Mouse (Mus musculus): ENCODE measurements around the gene Krtap4-1. TPM values are rescaled to one million over a fixed set of nuclear protein-coding genes. Genes with fewer than 3 reads are reported as not detected.
A peak's percentile ranks its signal among the peaks of the same experiment; 100 is the strongest.
"Not testable (repeated sequence)": the region's sequence is repeated elsewhere in the genome, so short reads cannot be mapped to it uniquely, and the experiment has no call there.

The Krtap4-1 gene
- not detected for total RNA-seq (2021)

DNA sequence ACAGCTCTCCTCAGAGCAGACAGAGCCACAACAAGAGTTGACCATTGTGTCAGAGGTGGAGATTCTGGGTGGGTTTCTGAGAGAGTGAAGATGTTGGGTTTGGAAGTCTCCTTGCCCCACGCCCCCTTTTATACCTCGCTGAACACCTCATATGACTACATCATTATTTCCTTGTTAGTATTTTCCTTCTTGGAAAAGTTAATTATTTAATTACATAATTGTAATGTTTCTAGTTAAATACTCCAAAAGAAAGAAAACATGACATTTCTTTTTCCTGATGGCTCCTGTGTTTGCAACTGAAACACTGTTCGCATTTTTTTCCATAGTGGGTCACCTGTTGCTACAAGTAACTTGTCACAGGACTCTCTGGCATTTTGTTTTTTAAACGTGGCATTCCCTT, at the start of gene Krtap4-1:
Krtap4-1 (minus strand) TSS at position 101 of the 400 bp plus-strand sequence.
- intact Hi-C loops (cut with DNase I): no loop called here
- no peak for DNase-seq (ENCODE audit: low spot score in 2 of 2)

DNA sequence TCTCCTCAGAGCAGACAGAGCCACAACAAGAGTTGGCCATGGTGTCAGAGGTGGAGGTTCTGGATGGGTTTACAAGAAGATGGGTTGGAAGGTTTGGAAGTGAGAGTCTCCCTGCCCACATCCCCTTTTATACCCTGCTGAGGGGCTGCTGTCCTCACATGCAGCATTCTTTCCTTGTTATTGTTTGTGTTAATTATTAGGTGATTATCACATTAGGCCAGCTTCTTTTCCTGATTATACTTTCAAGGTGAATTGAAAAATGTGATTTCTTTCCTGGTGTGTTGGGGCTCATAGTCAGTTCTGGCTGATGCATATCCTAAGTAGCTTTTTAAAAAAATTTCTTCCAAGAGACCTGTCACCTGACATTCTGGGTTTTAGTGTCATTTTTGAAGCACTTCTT, 37.8 kb upstream of the Krtap4-1 start, which contains the start of gene Krtap4-6:
Krtap4-6 (minus strand) TSS at position 101 of the 400 bp plus-strand sequence.
- intact Hi-C loops (cut with DNase I): no loop called here
- no peak for DNase-seq (ENCODE audit: low spot score in 2 of 2)

GRCm38 (mm10) chr11:99662802-99663201, 34.8 kb upstream of the Krtap4-1 start:
- intact Hi-C loops (cut with DNase I): no loop called here
- DNase-seq (ENCODE audit: low spot score in 2 of 2): no peak

- intact Hi-C loops (cut with DNase I): no loop called here
- no peak for DNase-seq (ENCODE audit: low spot score in 2 of 2)
These were observed 31.2 kb upstream of the Krtap4-1 start for GRCm38 (mm10) chr11:99659256-99659655.

DNA sequence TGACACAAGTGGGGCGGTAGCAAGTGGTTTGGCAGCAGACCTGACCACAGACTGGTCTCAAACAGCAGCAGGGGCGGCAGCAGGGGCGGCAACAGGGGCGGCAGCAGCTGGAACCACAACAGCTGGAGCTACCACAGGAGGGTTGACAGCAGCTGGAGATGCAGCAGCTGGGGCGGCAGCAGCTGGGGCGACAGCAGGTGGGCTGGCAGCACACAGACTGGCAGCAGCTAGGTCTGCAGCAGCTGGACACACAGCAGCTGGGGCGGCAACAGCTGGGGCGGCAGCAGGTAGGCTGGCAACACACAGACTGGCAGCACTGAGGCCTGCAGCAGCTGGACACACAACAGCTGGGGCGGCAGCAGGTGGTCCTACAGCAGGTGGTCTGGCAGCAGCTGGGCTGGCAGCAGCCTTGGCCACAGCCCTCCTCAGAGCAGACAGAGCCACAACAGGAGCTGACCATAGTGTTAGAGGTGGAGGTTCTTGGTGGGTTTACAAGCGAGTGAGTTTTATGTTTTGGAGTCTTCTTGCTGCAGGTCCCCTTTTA, 30.5 kb upstream of the Krtap4-1 start, which contains the start of gene Gm11563:
Gm11563 (minus strand) TSS at position 494 of the 544 bp plus-strand sequence.
- intact Hi-C loops (cut with DNase I); DNase-seq (ENCODE audit: low spot score in 2 of 2): not testable (repeated sequence)

DNA sequence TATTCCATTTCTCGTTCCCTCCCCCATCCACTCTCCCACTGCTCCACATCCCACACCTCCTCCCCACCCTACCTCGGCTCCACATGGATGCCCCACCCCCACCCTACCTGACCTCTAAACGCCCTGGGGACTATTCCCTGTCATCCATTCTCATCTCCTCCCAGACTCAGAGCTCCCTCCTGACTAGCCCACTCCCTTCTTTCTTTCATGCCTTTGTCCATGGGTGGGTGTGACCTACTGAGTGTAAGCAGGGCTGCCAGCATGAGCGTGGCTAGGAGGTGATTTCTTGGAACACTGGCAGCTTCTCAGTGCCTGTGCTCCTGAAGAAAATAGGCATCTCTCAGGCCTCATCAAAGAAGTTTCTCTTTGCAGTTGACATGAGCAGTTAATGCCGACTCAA, 29.0 kb upstream of the Krtap4-1 start:
- DNase-seq (ENCODE audit: low spot score in 2 of 2): no peak
- intact Hi-C loops (cut with DNase I): no loop called here

- DNase-seq (ENCODE audit: low spot score in 2 of 2): no peak
- intact Hi-C loops (cut with DNase I): no loop called here
These were observed 22.1 kb upstream of the Krtap4-1 start, which contains the start of gene Gm11555 for GRCm38 (mm10) chr11:99650136-99650535. TSS of gene Gm11555 (minus strand) at chr11:99650236.

GRCm38 (mm10) chr11:99646444-99646843, 18.4 kb upstream of the Krtap4-1 start:
- intact Hi-C loops (cut with DNase I): no loop called here
- DNase-seq (ENCODE audit: low spot score in 2 of 2): peak in 1 of 2 experiments; percentile 51

DNA sequence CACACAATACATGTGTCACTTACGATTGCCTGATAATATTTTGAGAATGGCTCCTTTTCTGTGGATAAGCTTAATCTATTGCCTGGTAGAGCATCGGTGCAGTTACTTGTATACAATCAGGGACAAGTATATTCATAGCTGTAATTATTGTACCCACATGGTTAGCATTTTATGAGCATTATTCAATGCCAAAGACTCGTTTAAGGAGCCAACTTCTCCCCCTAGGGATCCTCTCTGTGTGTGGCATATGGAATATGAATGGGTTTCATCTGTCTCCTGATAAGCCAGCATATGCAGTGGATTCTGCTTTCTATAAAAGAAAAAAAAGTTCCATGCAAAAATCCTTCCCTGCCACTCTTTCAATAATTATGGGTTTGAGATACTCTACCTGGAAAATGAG, 16.3 kb upstream of the Krtap4-1 start:
- intact Hi-C loops (cut with DNase I): no loop called here
- DNase-seq (ENCODE audit: low spot score in 2 of 2): peak in 1 of 2 experiments; percentile 24

- DNase-seq (ENCODE audit: low spot score in 2 of 2); intact Hi-C loops (cut with DNase I): not testable (repeated sequence)
These were observed 15.6 kb upstream of the Krtap4-1 start, which contains the start of gene Krtap4-7 for GRCm38 (mm10) chr11:99643635-99644139. TSS of gene Krtap4-7 (minus strand) at chr11:99644089.

- no peak for DNase-seq (ENCODE audit: low spot score in 2 of 2)
- intact Hi-C loops (cut with DNase I): no loop called here
These were observed 12.9 kb upstream of the Krtap4-1 start for GRCm38 (mm10) chr11:99640926-99641325.

DNA sequence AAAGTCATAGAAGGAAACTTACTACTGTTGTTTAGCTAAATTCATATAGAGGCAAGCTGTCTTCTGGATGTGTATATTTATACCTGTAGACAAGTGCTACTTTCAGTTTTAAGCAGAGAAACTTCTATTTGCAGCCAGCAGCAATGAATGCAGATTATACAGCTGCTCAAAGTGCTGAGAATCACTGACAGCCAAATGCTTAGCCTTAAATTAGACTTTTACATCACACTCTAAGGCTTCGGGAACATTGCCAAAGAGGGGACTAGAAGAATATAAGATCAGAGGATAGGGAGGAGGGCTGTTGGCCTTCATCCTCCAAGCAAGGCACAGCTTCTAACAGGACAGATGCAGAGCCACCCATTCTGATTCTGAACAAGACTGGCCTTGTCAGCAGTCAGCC, 9.0 kb upstream of the Krtap4-1 start:
- intact Hi-C loops (cut with DNase I): loop anchor here (10.0 kb wide), 1 partner anchor 368 kb away; no protein-coding TSS in a partner anchor
- peak in 1 of 2 experiments; percentile 62 for DNase-seq (ENCODE audit: low spot score in 2 of 2)

DNA sequence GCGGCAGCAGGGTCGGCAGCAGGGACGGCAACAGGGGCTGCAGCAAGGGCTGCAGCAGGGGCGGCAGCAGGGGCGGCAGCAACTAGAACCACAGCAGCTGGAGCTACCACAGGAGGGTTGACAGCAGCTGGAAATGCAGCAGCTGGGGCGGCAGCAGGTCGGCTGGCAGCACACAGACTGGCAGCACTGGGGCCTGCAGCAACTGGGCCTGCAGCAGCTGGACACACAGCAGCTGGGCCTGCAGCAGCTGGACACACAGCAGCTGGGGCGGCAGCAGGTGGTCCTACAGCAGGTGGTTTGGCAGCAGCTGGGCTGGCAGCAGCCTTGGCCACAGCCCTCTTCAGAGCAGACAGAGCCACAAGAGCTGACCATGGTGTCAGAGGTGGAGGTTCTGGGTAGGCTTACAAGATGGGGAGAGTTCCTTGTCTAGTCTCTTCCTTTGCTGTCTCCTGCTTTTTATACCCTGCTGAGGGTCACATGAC, 6.7 kb upstream of the Krtap4-1 start, which contains the start of gene Krtap4-2:
Krtap4-2 (minus strand) TSS at position 432 of the 482 bp plus-strand sequence.
- intact Hi-C loops (cut with DNase I): loop anchor here (5.0 to 10.0 kb wide), 2 partner anchors 77 to 370 kb away; partner anchors contain the start of genes Gm11939 and Krtap3-2
- no peak for DNase-seq (ENCODE audit: low spot score in 2 of 2)

DNA sequence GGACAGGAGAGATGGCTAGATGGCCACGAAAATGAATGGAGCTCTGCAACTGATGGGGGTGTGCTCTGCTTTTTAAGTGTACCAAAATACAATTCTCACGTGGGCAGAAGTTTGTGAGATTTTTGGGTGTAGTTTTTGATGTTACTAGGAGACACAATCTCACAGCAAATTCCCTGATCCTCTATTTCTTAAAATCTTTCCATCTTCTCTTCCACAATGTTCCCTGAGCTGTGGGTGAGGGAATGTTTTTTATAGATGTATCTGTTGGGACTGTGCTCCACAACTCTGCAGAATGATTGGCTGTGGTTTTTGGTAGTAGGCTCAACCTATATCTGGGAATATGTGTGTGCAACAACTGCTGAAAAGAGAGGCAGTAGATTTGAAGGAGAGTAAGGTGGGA, 5.3 kb upstream of the Krtap4-1 start:
- intact Hi-C loops (cut with DNase I): loop anchor here (5.0 to 10.0 kb wide), 2 partner anchors 76 to 372 kb away; partner anchors contain the start of genes Gm11939 and Krtap3-2
- DNase-seq (ENCODE audit: low spot score in 2 of 2): peak; percentile 21 to 89

DNA sequence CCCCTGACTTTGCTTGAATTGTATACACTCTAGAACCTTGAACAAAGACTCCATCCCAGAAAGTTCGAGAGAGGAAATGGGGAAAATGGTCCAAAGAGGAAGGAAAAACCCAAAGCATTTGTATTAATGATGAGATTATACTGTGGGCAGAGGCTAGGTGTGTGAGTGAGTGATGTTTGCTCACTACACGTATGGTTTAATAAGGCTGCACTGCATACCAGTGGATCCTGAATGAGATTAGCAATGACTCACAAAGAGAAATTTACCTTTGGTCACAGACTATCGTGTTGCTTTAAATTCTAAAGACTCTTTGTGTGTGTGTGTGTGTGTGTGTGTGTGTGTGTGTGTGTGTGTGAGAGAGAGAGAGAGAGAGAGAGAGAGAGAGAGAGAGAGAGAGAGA, 2.9 kb upstream of the Krtap4-1 start:
- no peak for DNase-seq (ENCODE audit: low spot score in 2 of 2)
- intact Hi-C loops (cut with DNase I): loop anchor here (5.0 to 10.0 kb wide), 2 partner anchors 74 to 374 kb away; partner anchors contain the start of genes Gm11939 and Krtap3-2

DNA sequence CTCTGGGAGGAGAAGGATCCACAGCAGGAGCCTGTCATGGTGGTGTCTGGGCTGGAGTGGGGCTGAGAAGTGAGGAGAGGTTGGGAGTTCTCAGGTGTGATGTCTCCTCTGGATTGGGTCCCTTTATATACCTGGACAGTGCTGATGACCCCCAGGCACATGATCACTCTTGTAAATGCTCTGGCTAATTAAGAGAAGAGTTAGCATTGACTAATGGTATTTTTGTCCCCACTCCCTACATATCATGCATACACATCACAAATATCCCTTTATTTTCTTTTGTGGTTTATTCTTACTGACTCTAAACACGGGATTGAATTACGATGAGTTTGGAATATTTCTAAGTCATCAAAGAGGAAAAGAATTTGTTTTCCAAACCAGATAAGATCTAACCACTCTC, 7.7 kb downstream of the Krtap4-1 start, which contains the start of gene Gm11562:
Gm11562 (minus strand) TSS at position 101 of the 400 bp plus-strand sequence.
- no peak for DNase-seq (ENCODE audit: low spot score in 2 of 2)
- intact Hi-C loops (cut with DNase I): no loop called here

DNA sequence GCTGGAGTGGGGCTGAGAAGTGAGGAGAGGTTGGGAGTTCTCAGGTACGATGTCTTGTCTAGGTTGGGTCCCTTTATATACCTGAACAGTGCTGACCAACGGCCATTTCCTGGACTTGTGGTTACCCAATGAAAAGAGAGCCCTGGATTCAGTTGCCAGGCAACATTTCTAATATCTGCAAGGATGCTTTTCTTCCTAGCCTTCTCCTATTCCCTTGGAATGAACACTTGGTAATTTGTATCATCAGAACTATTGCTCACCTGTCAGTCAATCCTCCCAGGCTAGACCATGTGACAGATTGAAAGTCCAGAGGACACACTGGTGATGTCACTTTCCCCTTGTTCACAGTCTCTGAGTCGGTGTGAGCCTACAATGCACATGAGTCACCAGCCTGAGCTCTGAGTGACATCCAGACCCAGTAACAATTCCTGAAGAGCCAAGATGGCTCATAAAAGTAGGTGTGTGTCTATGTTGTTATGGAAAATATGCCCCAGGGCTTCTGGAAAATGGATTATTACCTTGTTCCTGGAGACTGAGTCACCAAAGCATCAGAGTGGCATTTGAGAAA, 13.2 kb downstream of the Krtap4-1 start, which contains the start of gene Krtap2-4:
Krtap2-4 (minus strand) TSS at position 51 of the 568 bp plus-strand sequence.
- DNase-seq (ENCODE audit: low spot score in 2 of 2): no peak
- intact Hi-C loops (cut with DNase I): no loop called here

GRCm38 (mm10) chr11:99610089-99610488, 17.9 kb downstream of the Krtap4-1 start, which contains the start of gene Gm11937:
TSS of gene Gm11937 (minus strand) at chr11:99610189.
- DNase-seq (ENCODE audit: low spot score in 2 of 2); intact Hi-C loops (cut with DNase I): not testable (repeated sequence)

DNA sequence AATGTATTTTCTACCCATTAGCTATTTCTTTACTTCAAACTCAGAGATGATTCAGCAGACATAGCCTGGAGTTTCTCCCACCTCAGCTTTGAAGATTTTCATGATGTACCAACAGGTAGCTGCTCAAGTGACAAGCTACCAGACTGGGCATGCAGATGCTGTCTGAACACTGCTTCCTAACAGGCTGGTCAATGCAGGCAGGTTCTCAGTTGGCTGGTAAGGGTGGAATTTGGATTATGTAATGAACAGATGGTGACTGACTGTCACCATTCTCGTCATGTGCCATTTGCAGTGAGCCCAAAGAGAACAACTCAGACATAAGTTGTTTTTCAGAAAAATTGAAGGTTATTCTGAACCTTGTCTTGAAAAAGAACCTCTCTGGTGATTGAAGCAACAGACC, 18.9 kb downstream of the Krtap4-1 start:
- DNase-seq (ENCODE audit: low spot score in 2 of 2): peak; percentile 59 to 85
- intact Hi-C loops (cut with DNase I): no loop called here

DNA sequence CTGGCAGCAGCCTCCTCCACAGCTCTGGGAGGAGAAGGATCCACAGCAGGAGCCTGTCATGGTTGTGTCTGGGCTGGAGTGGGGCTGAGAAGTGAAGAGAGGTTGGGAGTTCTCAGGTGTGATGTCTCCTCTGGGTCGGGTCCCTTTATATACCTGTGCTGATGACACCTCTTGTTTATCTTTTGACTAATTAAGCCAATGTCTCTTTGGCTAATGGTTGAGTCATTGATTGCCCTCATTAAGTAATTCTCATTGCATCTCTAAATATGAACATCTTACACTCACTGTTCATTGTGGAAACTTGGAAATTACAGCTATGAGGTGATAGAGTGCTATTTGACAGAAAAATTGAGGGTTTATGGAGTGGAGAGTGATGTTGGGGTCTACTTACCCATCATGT, 24.8 kb downstream of the Krtap4-1 start, which contains the start of gene Gm11938:
Gm11938 (minus strand) TSS at position 101 of the 400 bp plus-strand sequence.
- intact Hi-C loops (cut with DNase I); DNase-seq (ENCODE audit: low spot score in 2 of 2): not testable (repeated sequence)
